Mouse (Mus musculus) heart, postnatal 0 days (tissue): ENCODE data around the gene Tgfbr3. TPM values are rescaled to one million over a fixed set of nuclear protein-coding genes. Genes with fewer than 3 reads are reported as not detected.
A peak's percentile ranks its signal among the peaks of the same experiment; 100 is the strongest.

Experiments used
- ATAC-seq: fragments of 200-750 bp; cut with Nextera tagmentation; 2 replicates; pipeline ENCODE4 v1.8.0; 2017; ENCODE audit warnings: low read depth, moderate number of reproducible peaks, moderate library complexity; ENCODE audit not compliant: insufficient read depth
- DNase-seq: peaks from one replicate; pipeline ENCODE4 v3.0.0-alpha.2; 2016; ENCODE audit warnings: low spot score
- H3K27ac ChIP-seq: fragments of 300-500 bp; sonication (generic); 2 replicates; pipeline ENCODE4 v1.5.1; 2014; ENCODE audit warnings: low read depth, mild to moderate bottlenecking
- H3K27me3 ChIP-seq: fragments of 300-500 bp; sonication (generic); 2 replicates; pipeline ENCODE4 v1.6.1; 2014; ENCODE audit warnings: low read length, mixed read lengths; ENCODE audit not compliant: control insufficient read depth, insufficient read depth
- H3K36me3 ChIP-seq: fragments of 300-500 bp; sonication (generic); replicated peaks from 2 replicates; pipeline ENCODE4 v1.6.1; 2014; ENCODE audit warnings: low read length, mixed read lengths; ENCODE audit not compliant: control insufficient read depth, insufficient read depth
- H3K4me1 ChIP-seq: fragments of 300-500 bp; sonication (generic); 2 replicates; pipeline ENCODE4 v1.6.1; 2014; ENCODE audit warnings: antibody characterized with exemption; ENCODE audit not compliant: control insufficient read depth, insufficient read depth
- H3K4me2 ChIP-seq: fragments of 300-500 bp; sonication (generic); 2 replicates; pipeline ENCODE4 v1.6.1; 2014; ENCODE audit warnings: low read depth, mild to moderate bottlenecking, low read length, moderate library complexity
- H3K4me3 ChIP-seq: fragments of 300-500 bp; sonication (generic); 2 replicates; pipeline ENCODE4 v1.5.1; 2014; ENCODE audit warnings: low read depth, low read length
- H3K9ac ChIP-seq: fragments of 300-500 bp; sonication (generic); replicated peaks from 2 replicates; pipeline ENCODE4 v1.6.1; 2014; ENCODE audit warnings: low read depth, low read length, mixed read lengths
- H3K9me3 ChIP-seq: fragments of 300-500 bp; sonication (generic); replicated peaks from 2 replicates; pipeline ENCODE4 v1.6.1; 2016; ENCODE audit warnings: low read length; ENCODE audit not compliant: control insufficient read depth
- CTCF ChIP-seq: IDR thresholded peaks from 2 replicates; pipeline ENCODE4 v1.5.1; 2016; ENCODE audit warnings: antibody characterized with exemption, control low read depth, low read depth
- EP300 ChIP-seq: IDR thresholded peaks from 2 replicates; pipeline ENCODE4 v1.6.1; 2016; ENCODE audit warnings: antibody characterized with exemption, low read depth
- WGBS: fragments of 180-500 bp; shearing (Covaris S2); extraction: QIAGEN DNeasy Blood & Tissue Kit; methylation state at CpG from one replicate; pipeline ENCODE4 v1.1.7; 2014; 5-methylcytosine and 5-hydroxymethylcytosine counted together
- polyA plus RNA-seq: library from polyadenylated mRNA; unstranded; fragments of >200 nt; fragmentation: Nextera tagmentation; extraction: Ambion mirVana; gene quantifications from 2 replicates; pipeline ENCODE4 v1.2.1, GENCODE M21; 2015
- total RNA-seq: library from RNA; depleted of rRNA; stranded (reverse); fragments of >200 nt; gene quantifications from 2 replicates; pipeline ENCODE4 v1.2.3, GENCODE M21; 2014; ENCODE audit warnings: low replicate concordance

The Tgfbr3 gene
- total and polyA plus RNA-seq, 2 experiments from 2014 or later, result 11.8 to 60.6 TPM

GRCm38 (mm10) chr5:107080986-107081624, 208.3 kb downstream of the Tgfbr3 start:
- WGBS, result 55% methylated on average over 12 of the region's 12 CpGs
- 0 out of 2 replicates have a peak overlapping the region, but pooled peaks have one; percentile 12 for H3K4me2 ChIP-seq
- ATAC-seq, result peak; percentile 45; the same call in 1 of the 2 replicates
- H3K4me3 ChIP-seq, result no peak overlapping the region
- H3K4me1 ChIP-seq, result peaks cover 6% of the 10 kb centered on the region
- no peaks in the 10 kb centered on the region for H3K36me3 ChIP-seq
- H3K9me3 ChIP-seq, result no peaks in the 10 kb centered on the region
- no peak overlapping the region for H3K9ac ChIP-seq
- no peak for DNase-seq
- H3K27ac ChIP-seq, result peak overlapping the region; percentile 41
- no peaks in the 10 kb centered on the region for H3K27me3 ChIP-seq
- TF ChIP-seq EP300 (no peak), CTCF (no peak)

DNA sequence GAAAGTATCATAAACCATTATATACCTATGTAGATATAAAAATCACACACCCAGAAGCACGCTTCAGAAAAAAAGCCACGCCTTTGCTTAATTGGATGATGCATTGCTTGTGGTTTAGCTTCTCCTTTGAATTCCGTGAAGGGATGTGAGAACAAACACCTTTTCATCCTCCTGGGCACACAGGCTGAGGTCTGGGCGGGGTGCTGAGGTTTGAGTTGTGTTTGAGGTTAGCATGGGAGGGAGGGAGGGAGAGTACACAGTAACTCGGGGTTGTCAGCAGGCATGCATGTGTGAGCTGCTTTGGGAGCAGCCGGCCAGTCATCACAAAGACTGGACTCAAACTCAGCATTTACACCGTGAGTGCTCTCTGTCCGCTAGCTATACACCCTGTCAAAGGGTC, 209.5 kb downstream of the Tgfbr3 start:
- Histone ChIP-seq H3K27ac (no peak overlapping the region), H3K4me1 (peaks cover 10% of the 10 kb centered on the region), H3K9ac (no peak overlapping the region), H3K4me3 (no peak overlapping the region), H3K27me3 (no peaks in the 10 kb centered on the region), H3K36me3 (no peaks in the 10 kb centered on the region), H3K4me2 (no peak overlapping the region), H3K9me3 (no peaks in the 10 kb centered on the region)
- WGBS, result 62% methylated on average over 8 of the region's 8 CpGs
- ATAC-seq, result no peak
- DNase-seq, result no peak
- TF ChIP-seq CTCF (no peak), EP300 (no peak)

DNA sequence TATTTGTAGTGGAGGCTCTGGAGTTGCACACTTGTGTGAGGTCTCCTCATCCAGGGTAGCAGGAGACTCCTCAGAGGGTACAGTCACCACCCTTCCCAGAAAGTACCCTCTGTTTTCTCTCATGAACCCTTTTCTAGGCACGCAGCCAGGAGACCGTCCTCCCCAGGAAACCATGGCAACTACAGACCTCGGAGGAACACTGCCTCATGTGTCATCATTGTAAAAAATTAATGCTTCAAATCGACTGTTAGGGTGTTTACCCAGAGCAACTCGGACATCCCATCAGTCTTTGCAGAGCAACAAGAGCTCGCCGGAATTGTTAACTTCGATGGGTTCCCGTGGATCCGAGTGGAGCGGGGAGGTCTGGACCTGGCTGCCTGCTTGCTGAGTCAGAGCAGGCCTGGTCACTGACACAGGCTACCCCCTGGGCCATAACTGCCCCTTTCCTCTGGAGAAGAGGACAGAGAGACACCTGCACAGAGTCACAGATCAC, 210.2 kb downstream of the Tgfbr3 start:
- H3K27ac ChIP-seq, result peak overlapping the region; percentile 14; the same call in 1 of the 2 replicates
- ATAC-seq, result peak; percentile 25; the same call in 1 of the 2 replicates
- H3K36me3 ChIP-seq, result no peaks in the 10 kb centered on the region

GRCm38 (mm10) chr5:107078361-107078760, 211.1 kb downstream of the Tgfbr3 start:
- Histone ChIP-seq H3K4me1 (peaks cover 11% of the 10 kb centered on the region), H3K9ac (no peak overlapping the region), H3K9me3 (no peaks in the 10 kb centered on the region), H3K27ac (no peak overlapping the region), H3K27me3 (no peaks in the 10 kb centered on the region), H3K4me2 (no peak overlapping the region), H3K4me3 (no peak overlapping the region), H3K36me3 (no peaks in the 10 kb centered on the region)
- DNase-seq (no peak), ATAC-seq (no peak)
- 96% methylated on average over 3 of the region's 3 CpGs for WGBS
- TF ChIP-seq CTCF, result no peak
- no peak for TF ChIP-seq EP300

More for the DNA sequence above, 210.2 kb downstream of the Tgfbr3 start:
- WGBS, result 41% methylated on average over 11 of the region's 11 CpGs
- no peak for DNase-seq
- no peak overlapping the region for H3K9ac ChIP-seq
- H3K9me3 ChIP-seq, result no peaks in the 10 kb centered on the region
- H3K4me3 ChIP-seq, result no peak overlapping the region
- TF ChIP-seq EP300 (no peak), CTCF (no peak)
- no peak overlapping the region for H3K4me2 ChIP-seq
- no peaks in the 10 kb centered on the region for H3K27me3 ChIP-seq
- peaks cover 11% of the 10 kb centered on the region for H3K4me1 ChIP-seq

DNA sequence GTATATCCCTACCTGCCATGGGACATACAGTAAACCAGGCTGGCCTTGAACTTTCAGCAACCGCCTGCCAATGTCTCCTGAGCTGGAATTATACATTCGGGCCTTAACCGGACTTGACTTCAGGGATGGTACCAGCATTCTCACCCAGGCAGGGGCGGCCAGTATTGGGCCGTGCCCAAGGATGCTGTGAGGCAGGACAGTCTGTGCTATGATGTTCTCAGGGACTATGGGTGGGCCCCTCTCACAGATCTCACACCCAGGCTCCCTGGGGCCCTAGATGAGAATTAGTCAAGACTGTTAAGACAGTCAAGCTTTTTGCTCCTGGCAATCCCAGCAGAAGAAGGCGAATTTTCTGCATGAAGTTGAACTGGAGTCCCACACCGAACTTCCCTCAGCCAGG, 211.5 kb downstream of the Tgfbr3 start:
- H3K9ac ChIP-seq, result no peak overlapping the region
- WGBS, result 91% methylated on average over 7 of the region's 7 CpGs
- H3K27me3 ChIP-seq, result no peaks in the 10 kb centered on the region
- H3K36me3 ChIP-seq, result no peaks in the 10 kb centered on the region
- DNase-seq (no peak), ATAC-seq (no peak)
- H3K4me3 ChIP-seq, result no peak overlapping the region
- TF ChIP-seq CTCF (no peak), EP300 (no peak)
- peaks cover 11% of the 10 kb centered on the region for H3K4me1 ChIP-seq
- no peaks in the 10 kb centered on the region for H3K9me3 ChIP-seq
- no peak overlapping the region for H3K27ac ChIP-seq
- H3K4me2 ChIP-seq, result no peak overlapping the region
